Mouse (Mus musculus): Measurements from ENCODE around the gene Sec13. TPM values are rescaled to one million over a fixed set of nuclear protein-coding genes. Genes with fewer than 3 reads are reported as not detected.

Gene Sec13
- polyA plus RNA-seq, 1 experiment, result 229 TPM

- Histone ChIP-seq H3ac (ENCODE audit: control insufficient read depth, insufficient read length) (no peak overlapping the region), H3K4me2 (ENCODE audit: low read depth) (no peak overlapping the region), H3K27me3 (ENCODE audit: control insufficient read depth, insufficient read depth, insufficient read length) (no peaks in the 10 kb centered on the region), H3K79me2 (ENCODE audit: control insufficient read depth, insufficient read depth) (peaks cover 33% of the 10 kb centered on the region), H3K36me3 (ENCODE audit: control insufficient read depth, insufficient read depth) (no peaks in the 10 kb centered on the region), H3K4me3 (no peak overlapping the region)
- TF ChIP-seq E2F4 (IDR thresholded peaks at IDR 0.05; ENCODE audit: insufficient read depth), result no peak
- TF ChIP-seq TCF3 (IDR thresholded peaks at IDR 0.05; ENCODE audit: insufficient read length, low read depth), result no peak
- no peak for TF ChIP-seq USF1 (IDR thresholded peaks at IDR 0.05; ENCODE audit: low read depth)
These were observed 47.2 kb downstream of the Sec13 start for GRCm38 (mm10) chr6:113693377-113693776.

DNA sequence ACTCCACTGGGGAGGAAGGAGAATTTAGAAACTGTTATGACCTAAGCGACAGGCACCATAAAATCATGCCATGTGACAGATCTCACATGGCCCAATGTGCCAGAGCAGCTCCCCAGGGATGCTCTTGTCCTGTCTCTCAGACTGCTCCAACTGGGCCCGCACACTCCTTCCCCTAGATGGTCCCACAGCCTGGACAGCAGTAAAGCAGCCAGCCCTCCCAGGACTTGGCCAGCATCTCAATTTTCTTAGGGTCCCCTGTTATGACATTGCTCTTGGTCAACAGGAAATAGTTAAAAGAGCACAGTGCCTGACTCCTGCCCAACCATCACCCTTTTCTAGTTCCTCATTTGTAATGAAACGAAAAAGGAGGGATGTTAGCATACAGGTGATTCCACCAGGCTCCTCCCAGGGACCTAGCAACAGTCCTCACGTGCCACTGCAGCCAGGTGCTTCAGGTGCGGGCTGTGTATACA, 47.8 kb downstream of the Sec13 start:
- TF ChIP-seq USF1 (IDR thresholded peaks at IDR 0.05; ENCODE audit: low read depth), result no peak
- TF ChIP-seq REST (IDR thresholded peaks at IDR 0.05; ENCODE audit: insufficient read depth, insufficient read length), result no peak
- TF ChIP-seq POLR2AphosphoS2 (IDR thresholded peaks at IDR 0.05; ENCODE audit: insufficient read length, low read depth), result no peak
- no peak for TF ChIP-seq POLR2A (IDR thresholded peaks at IDR 0.05; ENCODE audit: insufficient read length, low read depth)
- TF ChIP-seq SRF (IDR thresholded peaks at IDR 0.05; ENCODE audit: control insufficient read depth, insufficient read length, low read depth), result no peak
- TF ChIP-seq MYOD1 (IDR thresholded peaks at IDR 0.05; ENCODE audit: control insufficient read depth in 1 of 3, insufficient read length in 2 of 3, low read depth in 2 of 3), result no peak
- TF ChIP-seq MAX (IDR thresholded peaks at IDR 0.05; ENCODE audit: low read depth), result no peak
- no peak for TF ChIP-seq MYOG (IDR thresholded peaks at IDR 0.05; ENCODE audit: control insufficient read depth in 1 of 3, insufficient read depth in 1 of 3, insufficient read length in 2 of 3, low read depth in 2 of 3)
- TF ChIP-seq E2F4 (IDR thresholded peaks at IDR 0.05; ENCODE audit: insufficient read depth), result no peak
- no peak for TF ChIP-seq CEBPB (IDR thresholded peaks at IDR 0.05; ENCODE audit: insufficient read depth, poor library complexity, severe bottlenecking)
- no peaks in the 10 kb centered on the region for H3K36me3 ChIP-seq (ENCODE audit: control insufficient read depth, insufficient read depth)
- H3K4me2 ChIP-seq (ENCODE audit: low read depth), result peak overlapping the region; percentile 55
- H3K79me2 ChIP-seq (ENCODE audit: control insufficient read depth, insufficient read depth), result peaks cover 26% of the 10 kb centered on the region
- no peaks in the 10 kb centered on the region for H3K27me3 ChIP-seq (ENCODE audit: control insufficient read depth, insufficient read depth, insufficient read length)
- H3ac ChIP-seq (ENCODE audit: control insufficient read depth, insufficient read length), result no peak overlapping the region
- H3K4me3 ChIP-seq, result no peak overlapping the region

DNA sequence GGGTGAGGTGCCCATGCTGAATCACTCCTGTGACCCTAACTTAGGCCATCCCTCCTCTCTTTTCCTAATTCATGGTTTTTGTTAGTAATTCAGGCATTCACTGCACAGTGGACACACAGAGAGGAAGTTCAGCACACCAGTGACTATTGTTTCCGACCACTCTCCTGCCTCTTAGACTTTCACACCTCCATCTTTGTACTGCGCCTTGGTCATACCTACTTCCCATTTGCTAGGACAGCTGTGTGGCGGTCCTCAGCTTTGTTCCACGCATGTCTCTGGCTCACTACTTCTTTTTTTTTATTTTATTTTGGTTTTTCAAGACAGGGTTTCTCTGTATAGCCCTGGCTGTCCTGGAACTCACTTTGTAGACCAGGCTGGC, 49.5 kb downstream of the Sec13 start:
- Histone ChIP-seq H3K27me3 (ENCODE audit: control insufficient read depth, insufficient read depth, insufficient read length) (no peaks in the 10 kb centered on the region), H3K4me2 (ENCODE audit: low read depth) (peak overlapping the region; percentile 81), H3ac (ENCODE audit: control insufficient read depth, insufficient read length) (no peak overlapping the region), H3K36me3 (ENCODE audit: control insufficient read depth, insufficient read depth) (no peaks in the 10 kb centered on the region), H3K4me3 (peak overlapping the region; percentile 19), H3K79me2 (ENCODE audit: control insufficient read depth, insufficient read depth) (peaks cover 23% of the 10 kb centered on the region)
- TF ChIP-seq MYOG (IDR thresholded peaks at IDR 0.05; ENCODE audit: control insufficient read depth in 1 of 3, insufficient read depth in 1 of 3, insufficient read length in 2 of 3, low read depth in 2 of 3) (no peak), SRF (IDR thresholded peaks at IDR 0.05; ENCODE audit: control insufficient read depth, insufficient read length, low read depth) (peak; percentile 35)

DNA sequence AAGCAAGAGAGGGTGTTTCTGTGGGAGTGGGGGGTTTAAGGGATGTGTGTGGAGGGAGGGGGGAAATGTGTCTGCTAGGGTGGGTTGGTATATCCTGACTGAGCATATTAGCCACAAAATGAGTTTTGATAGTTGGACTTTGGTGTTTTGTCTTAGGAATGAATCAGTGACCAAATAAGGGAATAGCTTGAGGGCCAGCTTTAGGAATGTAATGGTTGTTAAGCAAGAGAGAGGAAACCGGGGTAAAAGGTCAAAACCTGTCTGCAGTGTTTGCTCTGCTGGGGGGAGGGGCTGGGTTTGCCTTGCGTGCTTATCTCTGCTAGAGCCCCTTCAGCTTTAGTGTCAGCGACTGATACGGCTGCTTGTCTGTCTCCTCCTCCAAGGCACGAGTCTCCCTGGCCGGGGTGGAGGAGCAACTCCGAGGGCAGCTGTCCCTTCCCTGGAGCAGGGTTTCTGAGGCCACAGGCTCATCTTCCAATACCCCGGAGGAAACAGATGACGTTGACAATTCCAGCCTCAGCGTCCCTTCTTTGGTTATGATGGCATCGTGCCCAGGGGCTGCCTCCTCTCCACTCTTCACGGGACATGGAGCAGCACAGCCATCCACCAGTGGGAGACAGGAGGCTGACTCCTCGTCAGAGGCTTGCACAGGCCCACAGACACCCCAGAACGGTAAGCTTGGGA, 50.0 kb downstream of the Sec13 start:
- Histone ChIP-seq H3K4me2 (ENCODE audit: low read depth) (peak overlapping the region; percentile 81), H3K36me3 (ENCODE audit: control insufficient read depth, insufficient read depth) (no peaks in the 10 kb centered on the region), H3K4me3 (peak overlapping the region; percentile 19), H3K79me2 (ENCODE audit: control insufficient read depth, insufficient read depth) (peaks cover 23% of the 10 kb centered on the region), H3ac (ENCODE audit: control insufficient read depth, insufficient read length) (no peak overlapping the region), H3K27me3 (ENCODE audit: control insufficient read depth, insufficient read depth, insufficient read length) (no peaks in the 10 kb centered on the region)
- TF ChIP-seq MYOG (IDR thresholded peaks at IDR 0.05; ENCODE audit: control insufficient read depth in 1 of 3, insufficient read depth in 1 of 3, insufficient read length in 2 of 3, low read depth in 2 of 3) (peak in 2 of 3 experiments; percentile 49 to 74), SRF (IDR thresholded peaks at IDR 0.05; ENCODE audit: control insufficient read depth, insufficient read length, low read depth) (peak; percentile 78), CEBPB (IDR thresholded peaks at IDR 0.05; ENCODE audit: insufficient read depth, poor library complexity, severe bottlenecking) (peak; percentile 79), E2F4 (IDR thresholded peaks at IDR 0.05; ENCODE audit: insufficient read depth) (no peak), USF1 (IDR thresholded peaks at IDR 0.05; ENCODE audit: low read depth) (no peak), MYOD1 (IDR thresholded peaks at IDR 0.05; ENCODE audit: control insufficient read depth in 1 of 3, insufficient read length in 2 of 3, low read depth in 2 of 3) (peak in 2 of 3 experiments; percentile 32 to 70), POLR2A (IDR thresholded peaks at IDR 0.05; ENCODE audit: insufficient read length, low read depth) (peak; percentile 53), MAX (IDR thresholded peaks at IDR 0.05; ENCODE audit: low read depth) (no peak), TCF12 (IDR thresholded peaks at IDR 0.05; ENCODE audit: insufficient read depth, poor library complexity, severe bottlenecking) (no peak)

DNA sequence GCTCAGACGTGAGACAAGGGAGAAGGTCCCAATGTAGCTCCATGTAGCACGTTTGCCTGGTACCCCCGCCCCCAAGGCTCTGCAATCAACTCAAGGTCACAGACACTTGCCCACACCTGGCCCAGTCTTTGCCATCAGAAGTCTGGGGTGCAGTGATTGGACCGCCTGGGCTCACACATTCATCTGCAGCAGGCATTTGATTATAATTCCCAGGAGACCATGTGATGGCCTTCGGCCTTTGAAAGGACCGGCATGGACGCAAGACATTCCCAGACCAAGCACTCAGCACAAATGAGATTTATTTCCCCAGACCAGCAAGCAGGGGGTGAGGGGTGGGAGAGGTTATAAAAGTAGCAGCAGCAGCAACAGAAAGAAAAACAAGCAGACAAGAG, 50.5 kb downstream of the Sec13 start:
- TF ChIP-seq SRF (IDR thresholded peaks at IDR 0.05; ENCODE audit: control insufficient read depth, insufficient read length, low read depth), result no peak
- peak; percentile 20 for TF ChIP-seq USF1 (IDR thresholded peaks at IDR 0.05; ENCODE audit: low read depth)
- no peak for TF ChIP-seq CEBPB (IDR thresholded peaks at IDR 0.05; ENCODE audit: insufficient read depth, poor library complexity, severe bottlenecking)
- Histone ChIP-seq H3K4me2 (ENCODE audit: low read depth) (peak overlapping the region; percentile 81), H3K36me3 (ENCODE audit: control insufficient read depth, insufficient read depth) (no peaks in the 10 kb centered on the region), H3K79me2 (ENCODE audit: control insufficient read depth, insufficient read depth) (peaks cover 23% of the 10 kb centered on the region), H3K4me3 (peak overlapping the region; percentile 19), H3ac (ENCODE audit: control insufficient read depth, insufficient read length) (no peak overlapping the region), H3K27me3 (ENCODE audit: control insufficient read depth, insufficient read depth, insufficient read length) (no peaks in the 10 kb centered on the region)
